Mouse (Mus musculus): ENCODE results near the gene Nipal3.

Gene Nipal3

GRCm38 (mm10) chr4:135494521-135495396 lies at the start of gene Nipal3, which contains the start of gene Stpg1:
Nipal3 (minus strand) TSS chr4:135495038.
Stpg1 (plus strand) TSS chr4:135494790.
- in situ Hi-C loops (cut with MboI; ENCODE audit: low pct_unique_long_range_greater_than_20kb in 1 of 2, low sequenced_read_pairs in 2 of 2, unreplicated experiment in 1 of 2) = loop anchor here in 1 of 2 experiments (10.0 kb wide), 1 partner anchor 140 kb away; the partner anchor contains the start of gene Srrm1

- in situ Hi-C loops (cut with MboI; ENCODE audit: low pct_unique_long_range_greater_than_20kb in 1 of 2, low sequenced_read_pairs in 2 of 2, unreplicated experiment in 1 of 2) = no loop called here
These were observed 49.4 kb upstream of the Nipal3 start for GRCm38 (mm10) chr4:135544284-135544683.

- in situ Hi-C loops (cut with MboI; ENCODE audit: low pct_unique_long_range_greater_than_20kb in 1 of 2, low sequenced_read_pairs in 2 of 2, unreplicated experiment in 1 of 2) = no loop called here
These were observed 45.2 kb upstream of the Nipal3 start for GRCm38 (mm10) chr4:135540057-135540456.

- in situ Hi-C loops (cut with MboI; ENCODE audit: low pct_unique_long_range_greater_than_20kb in 1 of 2, low sequenced_read_pairs in 2 of 2, unreplicated experiment in 1 of 2) = no loop called here
These were observed 44.2 kb upstream of the Nipal3 start for GRCm38 (mm10) chr4:135539056-135539455.

- in situ Hi-C loops (cut with MboI; ENCODE audit: low pct_unique_long_range_greater_than_20kb in 1 of 2, low sequenced_read_pairs in 2 of 2, unreplicated experiment in 1 of 2) = no loop called here
These were observed 40.2 kb upstream of the Nipal3 start for GRCm38 (mm10) chr4:135535021-135535420.

- in situ Hi-C loops (cut with MboI; ENCODE audit: low pct_unique_long_range_greater_than_20kb in 1 of 2, low sequenced_read_pairs in 2 of 2, unreplicated experiment in 1 of 2) = no loop called here
These were observed 38.2 kb upstream of the Nipal3 start for GRCm38 (mm10) chr4:135533001-135533400.

GRCm38 (mm10) chr4:135531771-135532613 lies 37.2 kb upstream of the Nipal3 start:
- in situ Hi-C loops (cut with MboI; ENCODE audit: low pct_unique_long_range_greater_than_20kb in 1 of 2, low sequenced_read_pairs in 2 of 2, unreplicated experiment in 1 of 2) = no loop called here

- in situ Hi-C loops (cut with MboI; ENCODE audit: low pct_unique_long_range_greater_than_20kb in 1 of 2, low sequenced_read_pairs in 2 of 2, unreplicated experiment in 1 of 2) = no loop called here
These were observed 36.4 kb upstream of the Nipal3 start for GRCm38 (mm10) chr4:135531236-135531635.

GRCm38 (mm10) chr4:135530270-135530669 lies 35.4 kb upstream of the Nipal3 start:
- in situ Hi-C loops (cut with MboI; ENCODE audit: low pct_unique_long_range_greater_than_20kb in 1 of 2, low sequenced_read_pairs in 2 of 2, unreplicated experiment in 1 of 2) = no loop called here

GRCm38 (mm10) chr4:135526039-135526710 lies 31.3 kb upstream of the Nipal3 start:
- in situ Hi-C loops (cut with MboI; ENCODE audit: low pct_unique_long_range_greater_than_20kb in 1 of 2, low sequenced_read_pairs in 2 of 2, unreplicated experiment in 1 of 2) = no loop called here

GRCm38 (mm10) chr4:135525057-135525456 lies 30.2 kb upstream of the Nipal3 start:
- in situ Hi-C loops (cut with MboI; ENCODE audit: low pct_unique_long_range_greater_than_20kb in 1 of 2, low sequenced_read_pairs in 2 of 2, unreplicated experiment in 1 of 2) = no loop called here

- in situ Hi-C loops (cut with MboI; ENCODE audit: low pct_unique_long_range_greater_than_20kb in 1 of 2, low sequenced_read_pairs in 2 of 2, unreplicated experiment in 1 of 2) = no loop called here
These were observed 29.1 kb upstream of the Nipal3 start for GRCm38 (mm10) chr4:135523939-135524338.

GRCm38 (mm10) chr4:135520421-135520820 lies 25.6 kb upstream of the Nipal3 start:
- in situ Hi-C loops (cut with MboI; ENCODE audit: low pct_unique_long_range_greater_than_20kb in 1 of 2, low sequenced_read_pairs in 2 of 2, unreplicated experiment in 1 of 2) = no loop called here

- in situ Hi-C loops (cut with MboI; ENCODE audit: low pct_unique_long_range_greater_than_20kb in 1 of 2, low sequenced_read_pairs in 2 of 2, unreplicated experiment in 1 of 2) = loop anchor here in 1 of 2 experiments (5.0 kb wide), 1 partner anchor 149 kb away; no protein-coding TSS in a partner anchor
These were observed 23.3 kb upstream of the Nipal3 start for GRCm38 (mm10) chr4:135518135-135518534.

- in situ Hi-C loops (cut with MboI; ENCODE audit: low pct_unique_long_range_greater_than_20kb in 1 of 2, low sequenced_read_pairs in 2 of 2, unreplicated experiment in 1 of 2) = loop anchor here in 1 of 2 experiments (5.0 kb wide), 1 partner anchor 151 kb away; no protein-coding TSS in a partner anchor
These were observed 21.8 kb upstream of the Nipal3 start for GRCm38 (mm10) chr4:135516351-135517316.

GRCm38 (mm10) chr4:135514925-135515324 lies 20.1 kb upstream of the Nipal3 start:
- in situ Hi-C loops (cut with MboI; ENCODE audit: low pct_unique_long_range_greater_than_20kb in 1 of 2, low sequenced_read_pairs in 2 of 2, unreplicated experiment in 1 of 2) = loop anchor here (5.0 kb wide), 1 partner anchor 152 kb away; no protein-coding TSS in a partner anchor

GRCm38 (mm10) chr4:135513865-135514264 lies 19.0 kb upstream of the Nipal3 start:
- in situ Hi-C loops (cut with MboI; ENCODE audit: low pct_unique_long_range_greater_than_20kb in 1 of 2, low sequenced_read_pairs in 2 of 2, unreplicated experiment in 1 of 2) = loop anchor here in 1 of 2 experiments (5.0 kb wide), 1 partner anchor 153 kb away; no protein-coding TSS in a partner anchor

Data from mouse embryonic stem cell (cell line).